Mouse (Mus musculus): ENCODE results near the gene Heg1. TPM values are rescaled to one million over a fixed set of nuclear protein-coding genes. Genes with fewer than 3 reads are reported as not detected.

The Heg1 gene
- polyA plus RNA-seq, 1 experiment from 2014 or later: 11.7 TPM

DNA sequence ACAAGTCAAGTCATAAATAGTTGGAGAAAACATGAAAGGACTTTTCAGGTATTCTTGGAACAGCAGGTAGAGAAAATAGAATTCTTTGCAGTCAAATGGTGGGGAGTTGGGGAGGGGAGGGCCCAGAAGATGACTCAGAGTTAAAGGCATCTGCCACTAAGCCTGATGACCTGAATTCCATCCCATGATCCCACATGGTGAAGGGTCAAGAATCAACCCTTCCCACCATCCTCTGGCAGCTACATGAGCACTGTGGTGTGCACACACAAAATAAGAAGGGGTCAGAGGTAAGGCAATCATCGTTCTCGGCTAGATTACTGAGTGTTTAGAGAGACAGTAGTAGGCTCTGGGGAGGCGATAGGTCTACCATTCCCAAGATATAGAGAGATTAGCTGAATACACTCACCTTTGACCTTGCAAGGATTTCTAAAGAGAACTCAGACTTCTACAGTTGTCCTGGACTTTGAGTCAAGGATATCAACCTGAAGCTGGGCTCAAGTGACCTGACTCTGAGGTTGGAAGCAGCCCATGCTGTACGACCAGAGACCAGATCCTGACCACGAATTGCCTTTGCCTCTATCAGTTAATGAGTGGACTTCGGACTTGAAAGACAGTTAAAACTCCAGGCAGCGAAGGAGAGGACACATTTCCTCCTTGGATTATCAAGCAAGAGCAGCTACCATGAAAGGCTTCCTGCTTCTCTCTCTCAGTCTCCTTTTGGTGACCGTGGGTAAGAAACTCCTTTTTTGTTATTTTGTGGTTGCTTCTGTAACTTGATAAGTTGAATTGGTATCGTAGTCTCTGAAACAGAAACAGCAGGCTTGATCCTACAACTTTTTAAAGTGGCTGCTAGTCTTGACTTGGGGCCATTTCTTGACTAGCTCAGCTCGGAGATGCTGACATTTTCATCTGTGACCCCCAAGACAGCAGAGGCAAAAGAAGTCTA is 109.9 kb downstream of the Heg1 start, which contains the start of gene Muc13:
TSS of gene Muc13 (plus strand) at position 192 of the 946 bp plus-strand sequence.
- no peak within 1 kb of the TSS for H3K4me2 ChIP-seq
- no peaks in the 10 kb centered on the region for H3K4me1 ChIP-seq (replicated peaks)
- H3K4me3 ChIP-seq: no peak within 1 kb of the TSS
- no peak for ATAC-seq (ENCODE audit: low FRiP score, low read depth)
- no peak within 1 kb of the TSS for H3K9ac ChIP-seq
- no peak within 1 kb of the TSS for H3K27ac ChIP-seq (replicated peaks)
- H3K27me3 ChIP-seq: no peaks in the 10 kb centered on the region
- no peaks in the 10 kb centered on the region for H3K36me3 ChIP-seq
- H3K9me3 ChIP-seq: no peaks in the 10 kb centered on the region
- WGBS: 91% methylated on average over 10 of the region's 10 CpGs

DNA sequence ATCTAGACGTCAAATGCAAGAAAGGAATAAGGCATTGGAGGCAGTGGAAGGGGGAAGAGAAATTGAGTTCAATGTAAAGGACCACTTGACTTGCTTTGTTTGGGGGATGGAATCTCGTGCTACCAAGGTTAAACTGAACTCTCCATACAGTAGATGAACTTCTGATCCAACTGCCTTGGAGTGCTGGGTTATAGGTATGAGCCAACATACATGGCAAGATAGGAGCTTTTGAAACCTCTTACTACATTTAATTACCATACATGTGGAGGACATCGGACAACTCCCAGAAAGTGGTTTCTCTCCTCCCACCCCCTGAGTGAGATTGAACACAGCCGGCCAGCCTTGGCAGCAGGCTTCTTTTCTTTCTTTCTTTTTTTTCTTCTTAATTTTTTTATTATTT is 110.9 kb downstream of the Heg1 start:
- Histone ChIP-seq H3K27ac (replicated peaks) (no peak overlapping the region), H3K4me1 (replicated peaks) (no peaks in the 10 kb centered on the region), H3K4me2 (no peak overlapping the region), H3K9ac (no peak overlapping the region), H3K27me3 (no peaks in the 10 kb centered on the region), H3K9me3 (no peaks in the 10 kb centered on the region), H3K36me3 (no peaks in the 10 kb centered on the region), H3K4me3 (no peak overlapping the region)
- WGBS: 91% methylated on average over 4 of the region's 4 CpGs
- no peak for ATAC-seq (ENCODE audit: low FRiP score, low read depth)

GRCm38 (mm10) chr16:33795887-33796286 is 111.7 kb downstream of the Heg1 start:
- WGBS: 87% methylated on average over 6 of the region's 6 CpGs
- Histone ChIP-seq H3K27me3 (no peaks in the 10 kb centered on the region), H3K27ac (replicated peaks) (no peak overlapping the region), H3K36me3 (no peaks in the 10 kb centered on the region), H3K4me3 (no peak overlapping the region), H3K9me3 (no peaks in the 10 kb centered on the region), H3K4me1 (replicated peaks) (no peaks in the 10 kb centered on the region), H3K9ac (no peak overlapping the region), H3K4me2 (no peak overlapping the region)
- ATAC-seq (ENCODE audit: low FRiP score, low read depth): no peak

DNA sequence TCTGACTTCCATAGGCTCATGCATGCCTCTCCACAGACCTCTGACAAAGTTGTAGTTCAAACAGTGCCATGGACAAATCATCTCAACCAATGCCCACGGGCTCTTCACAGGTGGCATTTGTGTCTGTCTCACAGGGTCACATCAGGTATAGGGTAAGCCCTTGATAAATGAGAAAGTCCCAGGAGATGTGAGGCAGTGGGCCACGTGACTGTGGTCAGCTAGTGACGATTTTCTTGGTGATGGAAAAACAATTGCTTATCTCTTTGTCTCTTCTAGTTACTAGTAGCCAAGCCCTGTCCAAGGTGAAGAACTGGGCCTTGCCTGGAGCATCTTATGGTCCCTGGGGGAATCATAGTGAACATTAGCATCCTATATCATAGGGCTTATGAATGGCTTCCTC is 112.6 kb downstream of the Heg1 start:
- no peaks in the 10 kb centered on the region for H3K36me3 ChIP-seq
- H3K4me1 ChIP-seq (replicated peaks): no peaks in the 10 kb centered on the region
- ATAC-seq (ENCODE audit: low FRiP score, low read depth): no peak
- H3K4me2 ChIP-seq: no peak overlapping the region
- H3K9me3 ChIP-seq: no peaks in the 10 kb centered on the region
- no peak overlapping the region for H3K27ac ChIP-seq (replicated peaks)
- H3K9ac ChIP-seq: no peak overlapping the region
- no peak overlapping the region for H3K4me3 ChIP-seq
- no peaks in the 10 kb centered on the region for H3K27me3 ChIP-seq
- WGBS: 90% methylated on average over 3 of the region's 3 CpGs

DNA sequence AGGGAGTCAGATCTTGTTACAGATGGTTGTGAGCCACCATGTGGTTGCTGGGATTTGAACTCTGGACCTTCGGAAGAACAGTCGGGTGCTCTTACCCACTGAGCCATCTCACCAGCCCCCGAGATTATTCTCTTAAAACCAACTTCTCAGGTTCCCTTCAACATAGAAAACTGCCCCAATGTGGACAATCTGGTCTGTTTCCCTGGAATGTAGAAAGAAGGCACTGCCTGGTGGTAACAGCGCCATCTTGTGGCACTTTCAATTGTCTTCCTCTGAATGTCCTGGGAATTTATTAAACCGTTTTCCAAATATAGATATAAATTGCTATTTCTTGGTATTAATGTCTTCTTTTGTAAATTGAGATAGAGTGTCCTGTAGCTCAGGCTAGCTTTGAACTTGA is 113.7 kb downstream of the Heg1 start:
- H3K9ac ChIP-seq: no peak overlapping the region
- WGBS: 44% methylated on average over 5 of the region's 5 CpGs
- H3K9me3 ChIP-seq: no peaks in the 10 kb centered on the region
- H3K36me3 ChIP-seq: no peaks in the 10 kb centered on the region
- H3K4me3 ChIP-seq: no peak overlapping the region
- no peak for ATAC-seq (ENCODE audit: low FRiP score, low read depth)
- H3K27ac ChIP-seq (replicated peaks): no peak overlapping the region
- H3K27me3 ChIP-seq: no peaks in the 10 kb centered on the region
- no peaks in the 10 kb centered on the region for H3K4me1 ChIP-seq (replicated peaks)
- H3K4me2 ChIP-seq: no peak overlapping the region

DNA sequence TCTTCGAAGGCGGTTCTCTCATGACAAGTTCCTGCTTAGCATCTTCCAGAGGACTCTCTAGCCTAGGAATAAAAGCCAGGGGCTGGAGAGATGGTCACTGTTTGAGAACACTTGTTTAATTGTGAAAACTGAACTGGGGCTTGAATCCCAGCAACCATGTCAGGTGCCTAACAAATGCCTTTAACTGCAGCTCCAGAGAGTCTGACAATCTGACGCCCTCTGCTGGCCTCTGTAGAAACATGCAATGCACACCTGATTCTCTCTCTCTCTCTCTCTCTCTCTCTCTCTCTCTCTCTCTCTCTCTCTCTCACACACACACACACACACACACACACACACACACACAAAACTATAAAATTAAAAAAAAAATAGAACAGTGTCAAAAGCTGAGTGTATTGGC is 125.8 kb downstream of the Heg1 start:
- H3K4me3 ChIP-seq: no peak overlapping the region
- 73% methylated on average over 3 of the region's 3 CpGs for WGBS
- H3K9ac ChIP-seq: no peak overlapping the region

DNA sequence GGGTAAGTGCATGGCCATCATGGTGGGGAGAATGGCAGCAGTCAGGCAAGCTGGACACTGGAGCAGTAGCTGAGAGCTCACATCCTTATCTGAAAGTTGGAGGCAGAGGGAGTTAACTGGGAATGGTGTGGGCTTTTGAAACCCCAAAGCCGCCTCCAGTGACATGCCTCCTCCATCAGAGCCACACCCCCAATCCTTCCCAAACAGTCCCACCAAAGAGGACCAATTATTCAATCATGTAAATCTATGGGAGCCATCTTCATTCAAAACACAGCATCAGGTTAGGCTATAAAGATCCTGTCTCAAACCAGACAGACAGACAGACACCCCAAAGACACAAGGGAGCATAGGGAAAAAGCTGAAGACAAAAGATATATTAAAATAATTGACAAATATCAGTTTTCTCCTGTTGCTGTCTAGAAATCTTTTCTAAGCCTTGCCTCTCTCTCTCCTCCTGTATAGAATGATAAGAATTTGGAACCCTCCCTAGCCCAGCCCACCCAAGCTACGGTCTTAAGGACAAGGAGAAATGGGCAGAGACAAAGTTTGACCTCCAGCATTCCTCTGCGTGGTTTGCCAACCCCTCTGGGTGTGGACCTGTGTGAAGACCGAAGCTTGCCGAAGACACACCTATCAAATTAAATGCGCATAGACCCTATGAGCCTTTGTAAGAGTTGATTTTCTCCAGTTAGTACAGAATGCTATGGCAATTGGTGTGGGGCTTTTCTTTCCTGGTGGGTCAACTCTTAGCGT is 134.4 kb downstream of the Heg1 start:
- no peak overlapping the region for H3K4me2 ChIP-seq
- no peak for ATAC-seq (ENCODE audit: low FRiP score, low read depth)
- 95% methylated on average over 7 of the region's 7 CpGs for WGBS
- H3K4me3 ChIP-seq: no peak overlapping the region
- no peaks in the 10 kb centered on the region for H3K36me3 ChIP-seq
- H3K9me3 ChIP-seq: no peaks in the 10 kb centered on the region
- H3K27ac ChIP-seq (replicated peaks): no peak overlapping the region
- H3K4me1 ChIP-seq (replicated peaks): no peaks in the 10 kb centered on the region
- peaks cover 9% of the 10 kb centered on the region; the same call in 1 of the 2 replicates for H3K27me3 ChIP-seq
- no peak overlapping the region for H3K9ac ChIP-seq

More for the DNA sequence above, 125.8 kb downstream of the Heg1 start:
- ATAC-seq (ENCODE audit: low FRiP score, low read depth): no peak
- no peak overlapping the region for H3K27ac ChIP-seq (replicated peaks)
- no peaks in the 10 kb centered on the region for H3K4me1 ChIP-seq (replicated peaks)
- H3K4me2 ChIP-seq: no peak overlapping the region
- no peaks in the 10 kb centered on the region for H3K9me3 ChIP-seq
- no peaks in the 10 kb centered on the region for H3K27me3 ChIP-seq
- no peaks in the 10 kb centered on the region for H3K36me3 ChIP-seq

GRCm38 (mm10) chr16:33820269-33821178 is 136.4 kb downstream of the Heg1 start:
- H3K27ac ChIP-seq (replicated peaks): no peak overlapping the region
- whole genome bisulfite sequencing: 23% methylated on average over 17 of the region's 17 CpGs
- ATAC-seq (ENCODE audit: low FRiP score, low read depth): no peak; the same call in 1 of the 2 replicates
- no peaks in the 10 kb centered on the region for H3K9me3 ChIP-seq
- no peak overlapping the region for H3K4me3 ChIP-seq
- no peaks in the 10 kb centered on the region for H3K4me1 ChIP-seq (replicated peaks)
- H3K27me3 ChIP-seq: peaks cover 9% of the 10 kb centered on the region; the same call in 1 of the 2 replicates
- no peak overlapping the region for H3K4me2 ChIP-seq
- H3K9ac ChIP-seq: no peak overlapping the region
- no peaks in the 10 kb centered on the region for H3K36me3 ChIP-seq

Other genes with a start within 250 kb of the Heg1 start
- gene Slc12a8, start 167.0 kb upstream of the Heg1 start, polyA plus RNA-seq (2015; fragmentation: Nextera tagmentation; extraction: Ambion mirVana): 0.69 and 0.81 TPM in 2 replicates
- 0.05 TPM in 1 of 2 replicates, not detected in the other for gene Muc13, start 109.7 kb downstream of the Heg1 start, polyA plus RNA-seq (2015; fragmentation: Nextera tagmentation; extraction: Ambion mirVana)
- 21.3 and 22.7 TPM in 2 replicates for gene Itgb5, start 145.3 kb downstream of the Heg1 start, polyA plus RNA-seq (2015; fragmentation: Nextera tagmentation; extraction: Ambion mirVana)

All from hindbrain, embryonic 15.5 days (tissue).